Mouse (Mus musculus): Measurements from ENCODE around the gene Frmpd2. TPM values are rescaled to one million over a fixed set of nuclear protein-coding genes. Genes with fewer than 3 reads are reported as not detected.

Frmpd2 gene
- polyA plus RNA-seq, 1 experiment from 2014 or later = not detected

- H3K4me2 ChIP-seq (ENCODE audit: low read length) = no peak overlapping the region
- H3K4me1 ChIP-seq (replicated peaks; ENCODE audit: insufficient read depth, low read length) = no peaks in the 10 kb centered on the region; the same call in 1 of the 2 replicates
- no peaks in the 10 kb centered on the region for H3K9me3 ChIP-seq (replicated peaks; ENCODE audit: low read length)
- 40% methylated on average over 2 of the region's 2 CpGs for WGBS
- DNase-seq (ENCODE audit: low spot score) (no peak), ATAC-seq (replicated peaks; ENCODE audit: low FRiP score, low read depth) (no peak)
- no peaks in the 10 kb centered on the region for H3K36me3 ChIP-seq (ENCODE audit: insufficient read depth, low read length)
- no peak overlapping the region for H3K4me3 ChIP-seq (replicated peaks; ENCODE audit: low read depth, low read length)
- no peak overlapping the region for H3K9ac ChIP-seq (ENCODE audit: low read depth, low read length)
- no peaks in the 10 kb centered on the region for H3K27me3 ChIP-seq (ENCODE audit: insufficient read depth, low read length)
- no peak overlapping the region for H3K27ac ChIP-seq
- no peak for TF ChIP-seq CTCF (IDR thresholded peaks at IDR 0.05; ENCODE audit: low read depth)
These were observed 3.0 kb downstream of the Frmpd2 start for GRCm38 (mm10) chr14:33474461-33474860.

GRCm38 (mm10) chr14:33476094-33476760, 4.7 kb downstream of the Frmpd2 start:
- 11% methylated on average over 3 of the region's 3 CpGs for WGBS
- no peak overlapping the region for H3K4me2 ChIP-seq (ENCODE audit: low read length)
- H3K27me3 ChIP-seq (ENCODE audit: insufficient read depth, low read length) = no peaks in the 10 kb centered on the region
- no peak overlapping the region for H3K27ac ChIP-seq
- H3K9me3 ChIP-seq (replicated peaks; ENCODE audit: low read length) = no peaks in the 10 kb centered on the region
- ATAC-seq (replicated peaks; ENCODE audit: low FRiP score, low read depth) (no peak), DNase-seq (ENCODE audit: low spot score) (peak; percentile 18)
- H3K4me1 ChIP-seq (replicated peaks; ENCODE audit: insufficient read depth, low read length) = no peaks in the 10 kb centered on the region; the same call in 1 of the 2 replicates
- no peak overlapping the region for H3K4me3 ChIP-seq (replicated peaks; ENCODE audit: low read depth, low read length)
- H3K9ac ChIP-seq (ENCODE audit: low read depth, low read length) = no peak overlapping the region
- TF ChIP-seq CTCF (IDR thresholded peaks at IDR 0.05; ENCODE audit: low read depth) = no peak
- H3K36me3 ChIP-seq (ENCODE audit: insufficient read depth, low read length) = no peaks in the 10 kb centered on the region

- Histone ChIP-seq H3K4me3 (replicated peaks; ENCODE audit: low read depth, low read length) (no peak overlapping the region), H3K4me2 (ENCODE audit: low read length) (no peak overlapping the region), H3K9ac (ENCODE audit: low read depth, low read length) (no peak overlapping the region), H3K36me3 (ENCODE audit: insufficient read depth, low read length) (no peaks in the 10 kb centered on the region), H3K4me1 (replicated peaks; ENCODE audit: insufficient read depth, low read length) (no peaks in the 10 kb centered on the region), H3K9me3 (replicated peaks; ENCODE audit: low read length) (no peaks in the 10 kb centered on the region), H3K27ac (no peak overlapping the region), H3K27me3 (ENCODE audit: insufficient read depth, low read length) (no peaks in the 10 kb centered on the region)
- DNase-seq (ENCODE audit: low spot score) = no peak
- TF ChIP-seq CTCF (IDR thresholded peaks at IDR 0.05; ENCODE audit: low read depth) = no peak
- WGBS = 31% methylated on average over 3 of the region's 3 CpGs
- ATAC-seq (replicated peaks; ENCODE audit: low FRiP score, low read depth) = no peak
These were observed 10.5 kb downstream of the Frmpd2 start for GRCm38 (mm10) chr14:33481991-33482390.

- DNase-seq (ENCODE audit: low spot score) (peak; percentile 89), ATAC-seq (replicated peaks; ENCODE audit: low FRiP score, low read depth) (peak; percentile 81)
- H3K9me3 ChIP-seq (replicated peaks; ENCODE audit: low read length) = no peaks in the 10 kb centered on the region
- 33% methylated on average over 15 of the region's 15 CpGs for WGBS
- no peak overlapping the region for H3K4me3 ChIP-seq (replicated peaks; ENCODE audit: low read depth, low read length)
- no peaks in the 10 kb centered on the region for H3K4me1 ChIP-seq (replicated peaks; ENCODE audit: insufficient read depth, low read length)
- TF ChIP-seq CTCF (IDR thresholded peaks at IDR 0.05; ENCODE audit: low read depth) = no peak
- no peak overlapping the region for H3K4me2 ChIP-seq (ENCODE audit: low read length)
- H3K36me3 ChIP-seq (ENCODE audit: insufficient read depth, low read length) = no peaks in the 10 kb centered on the region
- no peak overlapping the region for H3K9ac ChIP-seq (ENCODE audit: low read depth, low read length)
- H3K27me3 ChIP-seq (ENCODE audit: insufficient read depth, low read length) = no peaks in the 10 kb centered on the region
- H3K27ac ChIP-seq = 0 out of 2 replicates have a peak overlapping the region, but pooled peaks have one; percentile 6
These were observed 16.5 kb downstream of the Frmpd2 start for GRCm38 (mm10) chr14:33487805-33488550.

GRCm38 (mm10) chr14:33495226-33495625, 23.7 kb downstream of the Frmpd2 start:
- H3K9ac ChIP-seq (ENCODE audit: low read depth, low read length) = no peak overlapping the region
- no peak overlapping the region for H3K27ac ChIP-seq
- ATAC-seq (replicated peaks; ENCODE audit: low FRiP score, low read depth) (no peak), DNase-seq (ENCODE audit: low spot score) (no peak)
- no peak overlapping the region for H3K4me2 ChIP-seq (ENCODE audit: low read length)
- WGBS = 67% methylated on average over 4 of the region's 4 CpGs
- H3K36me3 ChIP-seq (ENCODE audit: insufficient read depth, low read length) = no peaks in the 10 kb centered on the region
- no peak overlapping the region for H3K4me3 ChIP-seq (replicated peaks; ENCODE audit: low read depth, low read length)
- no peaks in the 10 kb centered on the region for H3K9me3 ChIP-seq (replicated peaks; ENCODE audit: low read length)
- no peaks in the 10 kb centered on the region for H3K27me3 ChIP-seq (ENCODE audit: insufficient read depth, low read length)
- no peak for TF ChIP-seq CTCF (IDR thresholded peaks at IDR 0.05; ENCODE audit: low read depth)
- H3K4me1 ChIP-seq (replicated peaks; ENCODE audit: insufficient read depth, low read length) = no peaks in the 10 kb centered on the region

- DNase-seq (ENCODE audit: low spot score) (no peak), ATAC-seq (replicated peaks; ENCODE audit: low FRiP score, low read depth) (no peak)
- Histone ChIP-seq H3K9me3 (replicated peaks; ENCODE audit: low read length) (no peaks in the 10 kb centered on the region), H3K4me3 (replicated peaks; ENCODE audit: low read depth, low read length) (no peak overlapping the region), H3K9ac (ENCODE audit: low read depth, low read length) (no peak overlapping the region), H3K27me3 (ENCODE audit: insufficient read depth, low read length) (no peaks in the 10 kb centered on the region), H3K4me1 (replicated peaks; ENCODE audit: insufficient read depth, low read length) (no peaks in the 10 kb centered on the region), H3K36me3 (ENCODE audit: insufficient read depth, low read length) (no peaks in the 10 kb centered on the region), H3K4me2 (ENCODE audit: low read length) (no peak overlapping the region), H3K27ac (no peak overlapping the region)
- WGBS = 70% methylated on average over 5 of the region's 5 CpGs
- TF ChIP-seq CTCF (IDR thresholded peaks at IDR 0.05; ENCODE audit: low read depth) = no peak
These were observed 25.9 kb downstream of the Frmpd2 start for GRCm38 (mm10) chr14:33497418-33497817.
